Mouse (Mus musculus) testis, adult 2 months (tissue): Measurements from ENCODE around the gene Mpdz.

Experiments used
- CTCF ChIP-seq: fragments of 200-500 bp; IDR thresholded peaks from 2 replicates; pipeline ENCODE4 v1.5.1; 2012; ENCODE audit warnings: low read depth, mild to moderate bottlenecking, inconsistent platforms, low read length, moderate library complexity; ENCODE audit not compliant: control insufficient read depth, insufficient read depth, insufficient replicate concordance
- POLR2A ChIP-seq: fragments of 200-500 bp; IDR thresholded peaks from 2 replicates; pipeline ENCODE4 v1.6.1; 2012; ENCODE audit warnings: low read depth, mild to moderate bottlenecking, inconsistent platforms, low read length, moderate library complexity; ENCODE audit not compliant: control insufficient read depth

DNA sequence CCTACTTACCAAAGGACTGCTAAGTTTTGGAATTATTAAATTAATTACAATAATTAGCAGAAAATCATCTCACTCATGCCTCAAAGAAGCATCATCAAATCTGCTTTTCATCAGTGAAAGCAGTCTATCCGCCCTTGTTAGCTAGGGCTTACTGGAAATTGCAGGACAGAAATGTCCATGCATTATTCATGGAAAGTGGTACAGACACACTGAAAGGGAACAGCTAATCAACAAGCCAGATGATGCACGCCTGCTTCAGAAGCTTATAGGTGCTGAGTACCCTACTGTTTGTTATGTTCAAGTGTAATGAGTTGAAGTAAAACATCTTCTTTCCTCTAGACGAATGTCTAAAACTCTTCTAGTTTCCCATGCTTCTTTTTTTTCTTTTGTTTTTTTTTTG lies 91.2 kb downstream of the Mpdz start:
- TF ChIP-seq CTCF (no peak), POLR2A (no peak)
